Mouse (Mus musculus) cortical plate, adult 2 months (tissue): ENCODE measurements around the gene Calr3. TPM values are rescaled to one million over a fixed set of nuclear protein-coding genes. Genes with fewer than 3 reads are reported as not detected.
A peak's percentile ranks its signal among the peaks of the same experiment; 100 is the strongest.

Source experiments
- H3K27ac ChIP-seq: fragments of 200-500 bp; 2 replicates; pipeline ENCODE4 v1.5.1; 2012; ENCODE audit warnings: low read length, control low read depth, inconsistent platforms; ENCODE audit not compliant: insufficient read depth
- H3K4me1 ChIP-seq: fragments of 200-500 bp; 2 replicates; pipeline ENCODE4 v1.6.1; 2011; ENCODE audit warnings: low read length; ENCODE audit not compliant: control insufficient read depth, insufficient read depth
- H3K4me3 ChIP-seq: fragments of 200-500 bp; 2 replicates; pipeline ENCODE4 v1.5.1; 2011; ENCODE audit warnings: mild to moderate bottlenecking, low read length, control low read depth; ENCODE audit not compliant: insufficient read depth
- CTCF ChIP-seq: fragments of 200-500 bp; IDR thresholded peaks from 2 replicates; pipeline ENCODE4 v1.5.1; 2011; ENCODE audit warnings: mild to moderate bottlenecking, control low read depth, low read length; ENCODE audit not compliant: insufficient read depth; ENCODE audit errors: extremely low read depth
- POLR2A ChIP-seq: fragments of 200-500 bp; IDR thresholded peaks from 2 replicates; pipeline ENCODE4 v1.6.1; 2011; ENCODE audit warnings: mild to moderate bottlenecking, low read length, control low read depth; ENCODE audit not compliant: insufficient read depth; ENCODE audit errors: extremely low read depth
- polyA plus RNA-seq: library from polyadenylated mRNA; depleted of rRNA; stranded (reverse); fragments of >200 nt; gene quantifications from 2 replicates; pipeline ENCODE4 v1.2.3, GENCODE M21; 2012

The Calr3 gene
- polyA plus RNA-seq, 1 experiment, result 0.81 TPM

DNA sequence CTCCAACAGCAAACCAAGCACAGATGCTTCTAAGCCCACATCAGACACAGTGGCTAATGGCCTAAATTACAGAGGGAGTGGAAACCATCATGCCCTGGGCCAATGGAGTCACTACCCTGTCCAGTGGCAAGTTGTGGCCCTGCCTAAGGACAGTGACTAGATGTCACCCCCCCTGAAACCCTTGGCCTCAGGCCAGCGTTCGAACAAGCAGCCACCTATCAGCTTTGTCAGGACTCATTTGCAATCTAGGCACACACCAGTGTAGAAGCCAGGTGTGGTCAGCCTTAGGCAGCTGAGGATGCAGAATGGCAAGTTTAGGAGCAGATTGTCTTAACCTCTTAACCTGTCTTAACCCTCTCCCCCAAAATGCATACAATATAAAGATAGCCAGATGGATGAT lies 28.4 kb downstream of the Calr3 start:
- no peak overlapping the region for H3K27ac ChIP-seq
- peaks cover 24% of the 10 kb centered on the region for H3K4me1 ChIP-seq
- no peak for TF ChIP-seq POLR2A
- no peak for TF ChIP-seq CTCF
- H3K4me3 ChIP-seq, result no peak overlapping the region

DNA sequence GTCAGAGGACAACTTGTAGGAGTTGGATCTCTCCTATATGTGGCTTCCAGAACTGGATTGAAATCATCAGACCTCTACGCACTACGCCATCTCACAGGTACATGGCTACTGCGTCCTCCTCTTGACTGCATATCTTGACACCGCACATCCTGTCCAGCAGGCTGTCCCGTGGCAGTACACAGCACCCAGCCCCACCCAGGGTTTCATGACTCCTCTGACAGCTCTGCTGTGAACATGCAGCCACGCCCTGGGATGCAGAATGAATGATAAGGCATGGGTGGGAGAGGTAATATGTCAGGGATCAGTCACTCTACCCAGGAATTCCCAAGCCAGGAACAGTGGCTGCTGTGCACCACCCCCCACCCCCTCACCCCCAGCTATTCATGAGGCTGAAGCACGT lies 29.8 kb downstream of the Calr3 start:
- TF ChIP-seq CTCF (no peak), POLR2A (no peak)
- Histone ChIP-seq H3K27ac (no peak overlapping the region), H3K4me1 (peaks cover 16% of the 10 kb centered on the region), H3K4me3 (no peak overlapping the region)

- TF ChIP-seq POLR2A (no peak), CTCF (no peak)
- peaks cover 2% of the 10 kb centered on the region; the same call in 1 of the 2 replicates for H3K4me1 ChIP-seq
- no peak overlapping the region for H3K4me3 ChIP-seq
- no peak overlapping the region for H3K27ac ChIP-seq
Measured at GRCm38 (mm10) chr8:72409443-72409842, 34.2 kb downstream of the Calr3 start.

DNA sequence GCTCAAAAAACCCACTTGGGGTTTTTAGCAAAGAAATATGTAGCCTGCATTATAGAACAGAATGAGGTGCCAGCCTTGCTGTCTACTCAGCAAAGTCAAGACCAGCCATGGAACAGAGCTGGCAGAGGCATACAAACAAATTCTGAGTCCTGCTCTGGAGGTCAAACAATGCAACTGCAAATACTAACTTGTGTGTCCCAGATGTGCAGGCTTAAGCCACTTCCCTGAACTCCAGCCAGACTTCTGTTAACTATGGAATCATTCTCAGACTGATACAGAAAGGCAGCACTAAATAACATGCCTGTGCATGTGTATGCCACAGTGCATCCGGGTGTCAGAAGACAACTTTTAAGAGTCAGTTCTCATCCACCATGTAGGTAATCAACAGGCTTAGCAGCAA lies 35.8 kb downstream of the Calr3 start:
- Histone ChIP-seq H3K4me3 (no peak overlapping the region), H3K4me1 (peaks cover 2% of the 10 kb centered on the region; the same call in 1 of the 2 replicates), H3K27ac (no peak overlapping the region)
- no peak for TF ChIP-seq POLR2A
- TF ChIP-seq CTCF, result no peak

- H3K27ac ChIP-seq, result no peak overlapping the region
- H3K4me3 ChIP-seq, result no peak overlapping the region
- no peak for TF ChIP-seq POLR2A
- no peak for TF ChIP-seq CTCF
- H3K4me1 ChIP-seq, result peaks cover 5% of the 10 kb centered on the region; the same call in 1 of the 2 replicates
Measured at GRCm38 (mm10) chr8:72402981-72403380, 40.7 kb downstream of the Calr3 start.

DNA sequence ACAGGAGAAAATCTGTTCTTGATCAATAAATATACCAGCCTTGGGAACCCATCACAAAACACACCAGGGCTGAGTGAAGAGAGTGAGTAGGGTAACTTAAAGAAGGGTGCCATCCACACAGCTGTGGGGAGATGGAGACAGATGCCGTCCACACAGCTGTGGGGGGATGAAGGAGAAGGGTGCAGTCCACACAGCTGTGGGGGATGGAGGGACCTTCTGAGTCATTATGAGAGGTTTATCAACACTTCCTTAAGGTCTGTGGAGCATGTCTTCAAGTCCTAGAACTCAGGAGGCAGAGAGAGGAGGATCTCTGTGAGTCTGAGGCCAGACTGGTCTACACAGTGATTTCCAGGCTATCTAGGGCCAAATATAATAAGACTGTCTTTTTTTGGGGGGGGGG lies 42.3 kb downstream of the Calr3 start:
- H3K4me1 ChIP-seq, result peaks cover 5% of the 10 kb centered on the region; the same call in 1 of the 2 replicates
- no peak overlapping the region for H3K27ac ChIP-seq
- H3K4me3 ChIP-seq, result no peak overlapping the region
- no peak for TF ChIP-seq CTCF
- TF ChIP-seq POLR2A, result no peak

- no peak for TF ChIP-seq CTCF
- TF ChIP-seq POLR2A, result no peak
- no peaks in the 10 kb centered on the region for H3K4me1 ChIP-seq
- H3K27ac ChIP-seq, result no peak overlapping the region
- H3K4me3 ChIP-seq, result no peak overlapping the region
Measured at GRCm38 (mm10) chr8:72385737-72386136, 57.9 kb downstream of the Calr3 start.

- Histone ChIP-seq H3K4me1 (no peaks in the 10 kb centered on the region), H3K4me3 (no peak overlapping the region), H3K27ac (no peak overlapping the region)
- no peak for TF ChIP-seq POLR2A
- TF ChIP-seq CTCF, result 0 out of 2 replicates have a peak, but pooled peaks have one; percentile 3
Measured at GRCm38 (mm10) chr8:72382395-72382794, 61.3 kb downstream of the Calr3 start.

- H3K4me1 ChIP-seq, result no peaks in the 10 kb centered on the region
- H3K27ac ChIP-seq, result no peak overlapping the region
- H3K4me3 ChIP-seq, result no peak overlapping the region
- no peak for TF ChIP-seq POLR2A
- TF ChIP-seq CTCF, result no peak
Measured at GRCm38 (mm10) chr8:72380656-72381055, 63.0 kb downstream of the Calr3 start.

GRCm38 (mm10) chr8:72376900-72377299 lies 66.8 kb downstream of the Calr3 start:
- TF ChIP-seq POLR2A, result no peak
- TF ChIP-seq CTCF, result no peak
- Histone ChIP-seq H3K27ac (no peak overlapping the region), H3K4me1 (no peaks in the 10 kb centered on the region), H3K4me3 (no peak overlapping the region)

GRCm38 (mm10) chr8:72376309-72376708 lies 67.4 kb downstream of the Calr3 start:
- TF ChIP-seq CTCF (no peak), POLR2A (no peak)
- Histone ChIP-seq H3K4me3 (no peak overlapping the region), H3K4me1 (no peaks in the 10 kb centered on the region), H3K27ac (no peak overlapping the region)
